Mouse (Mus musculus) neural tube, embryonic 14.5 days (tissue): ENCODE data around the gene Cd276. TPM values are rescaled to one million over a fixed set of nuclear protein-coding genes. Genes with fewer than 3 reads are reported as not detected.

Experiments used
- ATAC-seq: fragments of 200-750 bp; cut with Nextera tagmentation; 2 replicates; pipeline ENCODE4 v1.8.0; 2017; ENCODE audit warnings: low read depth, mild to moderate bottlenecking, moderate TSS enrichment, moderate library complexity
- H3K27ac ChIP-seq: fragments of 300-500 bp; sonication (generic); 2 replicates; pipeline ENCODE4 v1.5.1; 2014; ENCODE audit warnings: low read depth, mild to moderate bottlenecking, control low read depth, low read length, moderate library complexity, mixed read lengths
- H3K27me3 ChIP-seq: fragments of 300-500 bp; sonication (generic); 2 replicates; pipeline ENCODE4 v1.6.1; 2014; ENCODE audit warnings: low read length; ENCODE audit not compliant: control insufficient read depth, insufficient read depth
- H3K36me3 ChIP-seq: fragments of 300-500 bp; sonication (generic); 2 replicates; pipeline ENCODE4 v1.6.1; 2014; ENCODE audit warnings: low read length, mixed read lengths; ENCODE audit not compliant: control insufficient read depth, insufficient read depth
- H3K4me1 ChIP-seq: fragments of 300-500 bp; sonication (generic); 2 replicates; pipeline ENCODE4 v1.6.1; 2014; ENCODE audit warnings: low read length; ENCODE audit not compliant: control insufficient read depth, insufficient read depth
- H3K4me2 ChIP-seq: fragments of 300-500 bp; sonication (generic); 2 replicates; pipeline ENCODE4 v1.6.1; 2014; ENCODE audit warnings: mild to moderate bottlenecking, low read depth, low read length, control low read depth
- H3K4me3 ChIP-seq: fragments of 300-500 bp; sonication (generic); 2 replicates; pipeline ENCODE4 v1.5.1; 2014; ENCODE audit warnings: low read depth, low read length, control low read depth, mixed read lengths
- H3K9ac ChIP-seq: fragments of 300-500 bp; sonication (generic); replicated peaks from 2 replicates; pipeline ENCODE4 v1.6.1; 2014; ENCODE audit warnings: low read depth, mild to moderate bottlenecking, control low read depth, low read length, mixed read lengths
- H3K9me3 ChIP-seq: fragments of 300-500 bp; sonication (generic); 2 replicates; pipeline ENCODE4 v1.6.1; 2016; ENCODE audit warnings: low read length; ENCODE audit not compliant: control insufficient read depth
- WGBS: fragments of 180-500 bp; shearing (Covaris S2); extraction: QIAGEN DNeasy Blood & Tissue Kit; methylation state at CpG from one replicate; pipeline ENCODE4 v1.1.7; 2014; 5-methylcytosine and 5-hydroxymethylcytosine counted together
- polyA plus RNA-seq: library from polyadenylated mRNA; unstranded; fragments of >200 nt; fragmentation: Nextera tagmentation; extraction: Ambion mirVana; gene quantifications from 2 replicates; pipeline ENCODE4 v1.2.1, GENCODE M21; 2014

Cd276 gene
- polyA plus RNA-seq, 1 experiment from 2014 or later: 36.0 TPM

- H3K4me2 ChIP-seq: peak within 1 kb of the TSS; percentile 95
- peak within 1 kb of the TSS; percentile 81 for H3K4me3 ChIP-seq
- WGBS: under 1% methylated on average over 59 of the region's 104 CpGs
- H3K9me3 ChIP-seq: no peaks in the 10 kb centered on the region
- peak; percentile 78 for ATAC-seq
- peak within 1 kb of the TSS; percentile 87 for H3K9ac ChIP-seq
- H3K36me3 ChIP-seq: no peaks in the 10 kb centered on the region
- 0 out of 2 replicates have a peak, but pooled peaks cover 2% of the 10 kb centered on the region for H3K27me3 ChIP-seq
- peak within 1 kb of the TSS; percentile 88 for H3K27ac ChIP-seq
- peaks cover 16% of the 10 kb centered on the region for H3K4me1 ChIP-seq
These were observed 67.1 kb downstream of the Cd276 start, which contains the start of gene Insyn1 for GRCm38 (mm10) chr9:58487851-58488801. TSS of gene Insyn1 (plus strand) at chr9:58488603.

GRCm38 (mm10) chr9:58487076-58487475, 68.2 kb downstream of the Cd276 start:
- Histone ChIP-seq H3K27ac (no peak overlapping the region), H3K9me3 (no peaks in the 10 kb centered on the region), H3K4me2 (no peak overlapping the region), H3K4me1 (peaks cover 15% of the 10 kb centered on the region), H3K27me3 (0 out of 2 replicates have a peak, but pooled peaks cover 2% of the 10 kb centered on the region), H3K36me3 (no peaks in the 10 kb centered on the region), H3K4me3 (no peak overlapping the region), H3K9ac (no peak overlapping the region)
- 29% methylated on average over 3 of the region's 3 CpGs for WGBS
- no peak for ATAC-seq

Other genes starting within 250 kb of the Cd276 start
- 1.2 and 8.6 TPM in 2 replicates for gene Loxl1, start 242.3 kb downstream of the Cd276 start, polyA plus RNA-seq
- gene Tbc1d21, start 185.0 kb downstream of the Cd276 start, polyA plus RNA-seq: not detected in 2 replicates
- gene Insyn1, start 66.8 kb downstream of the Cd276 start, polyA plus RNA-seq: 11.2 and 12.8 TPM in 2 replicates
- 220 and 255 TPM in 2 replicates for gene Nptn, start 26.8 kb upstream of the Cd276 start, polyA plus RNA-seq
- 2.1 and 3.1 TPM in 2 replicates for gene Rec114, start 188.5 kb upstream of the Cd276 start, polyA plus RNA-seq